Mouse (Mus musculus) pancreas, adult 10 weeks (tissue): ENCODE results near the gene Trim66. TPM values are rescaled to one million over a fixed set of nuclear protein-coding genes. Genes with fewer than 3 reads are reported as not detected.

Source experiments
- polyA plus RNA-seq: library from polyadenylated mRNA; stranded (reverse); fragments of 350-450 nt; fragmentation: Illumina TruSeq; extraction: RNeasy Lipid Tissue Mini Kit (QIAGEN cat#74804); gene quantifications from one replicate; pipeline ENCODE4 v1.2.3, GENCODE M21; 2015; ENCODE audit warnings: low read depth, low replicate concordance; ENCODE audit not compliant: insufficient read depth

Trim66 gene
- polyA plus RNA-seq: not detected

DNA sequence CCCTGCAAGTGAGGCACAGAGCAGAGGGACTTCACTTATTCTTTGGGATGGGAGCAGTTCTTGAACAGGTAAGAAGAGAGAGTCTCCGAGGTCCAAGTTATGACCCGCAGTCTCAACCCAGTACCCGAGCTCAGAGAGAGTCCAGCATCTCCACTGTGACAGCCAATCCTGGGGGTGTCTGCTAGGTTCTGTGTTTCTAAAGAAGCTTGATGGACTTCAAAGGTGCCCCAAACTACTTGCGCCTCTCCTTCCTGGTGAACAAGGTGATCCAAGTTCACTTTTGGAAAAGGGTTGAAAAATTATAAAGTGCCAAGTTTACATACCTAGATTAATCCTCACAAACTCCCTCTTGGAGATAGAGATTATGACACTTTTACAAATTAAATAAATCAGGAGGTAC, at the start of gene Trim66:
Gene Trim66, minus strand, starts transcription at position 101 of the 400 bp plus-strand sequence.

GRCm38 (mm10) chr7:109518838-109519696, 11.1 kb upstream of the Trim66 start, which contains the start of gene Rpl27a:
Rpl27a (plus strand) TSS chr7:109519147.

GRCm38 (mm10) chr7:109438781-109439591, 68.9 kb downstream of the Trim66 start, which contains the start of gene Stk33:
Stk33 (minus strand) TSS chr7:109439081.

Other genes starting within 250 kb of the Trim66 start
- gene Stk33, start 69.1 kb downstream of the Trim66 start, polyA plus RNA-seq: 3.2 TPM
- 342 TPM for gene Rpl27a, start 11.0 kb upstream of the Trim66 start, polyA plus RNA-seq
- 25.0 TPM for gene St5, start 195.5 kb upstream of the Trim66 start, polyA plus RNA-seq
- gene Akip1, start 195.6 kb upstream of the Trim66 start, polyA plus RNA-seq: 4.5 TPM
- not detected for gene BC051019, start 215.7 kb upstream of the Trim66 start, polyA plus RNA-seq
- not detected for gene Ascl3, start 223.6 kb upstream of the Trim66 start, polyA plus RNA-seq
- 11.0 TPM for gene Tmem9b, start 244.7 kb upstream of the Trim66 start, polyA plus RNA-seq